Comparison of ENCODE assay signal across 11 mouse cellular contexts in genomic region chr11:108948501-108948900, GRCm38 (mm10). TPM values are rescaled to one million over a fixed set of nuclear protein-coding genes. Genes with fewer than 3 reads are reported as not detected.
DNase-seq lines count a peak whose midpoint lies in the region; ATAC-seq and TF ChIP-seq lines count a peak whose summit lies in the region.
"Had no signal": no experiment of that assay in that cellular context is flagged by ENCODE, and none has a peak within 500 bp of the region (broad histone marks: within the 10 kb centered on the region; RNA-seq: fewer than 3 reads in every experiment).

No protein-coding gene starts in this region.

- H3K27ac ChIP-seq in embryonic facial prominence, embryonic 10.5 days (replicated peaks): peak overlapping the region; percentile 76
- peak overlapping the region; percentile 72 for H3K27ac ChIP-seq in hindbrain, embryonic 10.5 days
- peak overlapping the region; percentile 59 for H3K27ac ChIP-seq in midbrain, embryonic 10.5 days (replicated peaks)
- H3K27ac ChIP-seq in cerebellum, adult 2 months (ENCODE audit: insufficient read depth, low read length): no peak overlapping the region
- H3K27ac ChIP-seq: liver, embryonic 15.5 days had no signal

- intact Hi-C loops in heart, postnatal 25 days (cut with DNase I): no loop called here

- ATAC-seq in cerebellum, adult (ENCODE audit: insufficient number of reproducible peaks, low FRiP score, low TSS enrichment): no peak

- peaks cover 29% of the 10 kb centered on the region for H3K4me1 ChIP-seq in embryonic facial prominence, embryonic 10.5 days
- H3K4me1 ChIP-seq in hindbrain, embryonic 10.5 days (replicated peaks): peaks cover 25% of the 10 kb centered on the region
- peaks cover 16% of the 10 kb centered on the region for H3K4me1 ChIP-seq in midbrain, embryonic 10.5 days
- H3K4me1 ChIP-seq in cerebellum, adult 2 months (ENCODE audit: control insufficient read depth, insufficient read depth, low read length): peaks cover 12% of the 10 kb centered on the region
- H3K4me1 ChIP-seq: liver, embryonic 15.5 days had no signal

- H3K27me3 ChIP-seq in embryonic facial prominence, embryonic 10.5 days (replicated peaks; ENCODE audit: low read depth, poor library complexity, severe bottlenecking): no peaks in the 10 kb centered on the region
- no peaks in the 10 kb centered on the region for H3K27me3 ChIP-seq in hindbrain, embryonic 10.5 days (ENCODE audit: insufficient read depth, poor library complexity, severe bottlenecking)
- no peaks in the 10 kb centered on the region for H3K27me3 ChIP-seq in midbrain, embryonic 10.5 days (ENCODE audit: low read depth, poor library complexity, severe bottlenecking)
- H3K27me3 ChIP-seq in cerebellum, adult 2 months (ENCODE audit: control insufficient read depth, insufficient read depth, low read length): no peaks in the 10 kb centered on the region
- H3K27me3 ChIP-seq: liver, embryonic 15.5 days had no signal

- peak; percentile 56 for DNase-seq in heart, adult 11 months
- no peak for DNase-seq in heart, postnatal 25 days (ENCODE audit: low spot score)
- DNase-seq in embryonic facial prominence, embryonic 10.5 days (ENCODE audit: low spot score): no peak
- DNase-seq in hindbrain, embryonic 10.5 days (ENCODE audit: low spot score): no peak
- DNase-seq in midbrain, embryonic 10.5 days (ENCODE audit: low spot score): no peak
- no peak for DNase-seq in cerebellum, adult 2 months
- DNase-seq in layer of hippocampus, postnatal 10 days (ENCODE audit: low spot score in 2 of 2): no peak
- DNase-seq: B cell, adult 2 months; thymus, postnatal 4 days had no signal

- TF ChIP-seq CTCF in cerebellum, adult 2 months (IDR thresholded peaks at IDR 0.05; ENCODE audit: borderline replicate concordance, insufficient read depth, low read depth, low read length): no peak

- H3K36me3 ChIP-seq in embryonic facial prominence, embryonic 10.5 days (replicated peaks): peaks cover 86% of the 10 kb centered on the region
- peaks cover 94% of the 10 kb centered on the region for H3K36me3 ChIP-seq in hindbrain, embryonic 10.5 days
- H3K36me3 ChIP-seq in midbrain, embryonic 10.5 days: peaks cover 89% of the 10 kb centered on the region
- H3K36me3 ChIP-seq: liver, embryonic 15.5 days had no signal

- WGBS in embryonic facial prominence, embryonic 10.5 days: 54% methylated on average over 7 of the region's 7 CpGs
- 72% methylated on average over 7 of the region's 7 CpGs for WGBS in hindbrain, embryonic 10.5 days
- 81% methylated on average over 7 of the region's 7 CpGs for WGBS in midbrain, embryonic 10.5 days
- WGBS in cerebellum, adult 2 months: 89% methylated on average over 7 of the region's 7 CpGs

- TF ChIP-seq POLR2A in cerebellum, adult 2 months (IDR thresholded peaks at IDR 0.05; ENCODE audit: borderline replicate concordance, insufficient read depth, low read length): no peak

- H3K9me3 ChIP-seq in embryonic facial prominence, embryonic 10.5 days: no peaks in the 10 kb centered on the region
- H3K9me3 ChIP-seq in hindbrain, embryonic 10.5 days: no peaks in the 10 kb centered on the region
- H3K9me3 ChIP-seq in midbrain, embryonic 10.5 days (replicated peaks): no peaks in the 10 kb centered on the region
- H3K9me3 ChIP-seq: liver, embryonic 15.5 days had no signal

- H3K4me3 ChIP-seq in embryonic facial prominence, embryonic 10.5 days: no peak overlapping the region
- H3K4me3 ChIP-seq in hindbrain, embryonic 10.5 days: no peak overlapping the region
- no peak overlapping the region for H3K4me3 ChIP-seq in midbrain, embryonic 10.5 days
- no peak overlapping the region for H3K4me3 ChIP-seq in cerebellum, adult 2 months (replicated peaks; ENCODE audit: insufficient read depth, low read depth, low read length)
- H3K4me3 ChIP-seq: liver, embryonic 15.5 days had no signal

RNA-seq across cellular contexts. Expression of gene Axin2, which starts 28.4 kb away (rescaled TPM):
- total RNA-seq in heart, postnatal 25 days (2021): 1 to 10 TPM; 5.2 to 6.0 TPM
- polyA plus RNA-seq in embryonic facial prominence, embryonic 10.5 days (2016; fragmentation: Nextera tagmentation; extraction: Ambion mirVana): 12.7 and 15.3 TPM in 2 replicates
- 18.0 and 19.8 TPM in 2 replicates for polyA plus RNA-seq in hindbrain, embryonic 10.5 days (2016; fragmentation: Nextera tagmentation; extraction: Ambion mirVana)
- polyA plus RNA-seq in midbrain, embryonic 10.5 days (2016; fragmentation: Nextera tagmentation; extraction: Ambion mirVana): 17.5 and 17.6 TPM in 2 replicates
- polyA plus RNA-seq in cerebellum, adult 2 months (2012; rRNA removed): 17.0 and 17.5 TPM in 2 replicates
- 10 to 100 TPM; 30.3 to 32.6 TPM for total RNA-seq in layer of hippocampus, postnatal 10 days (2021)
